Mouse (Mus musculus) MEL (cell line): ENCODE data around the gene Gm37240. TPM values are rescaled to one million over a fixed set of nuclear protein-coding genes. Genes with fewer than 3 reads are reported as not detected.

Experiments used
- DNase-seq: peaks from one replicate; pipeline ENCODE4 v3.0.0; 2011; ENCODE audit warnings: low read depth, low spot score
- H3K27ac ChIP-seq: 2 replicates; pipeline ENCODE4 v1.5.1; 2012; ENCODE audit warnings: low read depth, mild to moderate bottlenecking, control low read depth, low read length, moderate library complexity; ENCODE audit not compliant: control insufficient read depth
- H3K27me3 ChIP-seq, 2 experiments: fragments of 150-350 bp in 1 of 2; sonication (generic) in 1 of 2; 2 replicates each; pipeline ENCODE4 v1.6.1; 2012; ENCODE audit warnings: low read length in 2 of 2, mild to moderate bottlenecking in 2 of 2, improper control_type of control experiment in 1 of 2, moderate library complexity in 1 of 2; ENCODE audit not compliant: insufficient read depth in 2 of 2, control insufficient read depth in 1 of 2
- H3K36me3 ChIP-seq, 2 experiments: 2 replicates each; pipeline ENCODE4 v1.6.1; 2012 to 2014; ENCODE audit warnings: low read length in 2 of 2, improper control_type of control experiment in 1 of 2, inconsistent platforms in 1 of 2, mild to moderate bottlenecking in 1 of 2; ENCODE audit not compliant: insufficient read depth in 2 of 2, control insufficient read depth in 1 of 2
- H3K4me1 ChIP-seq, 2 experiments: fragments of 150-350 bp in 1 of 2; sonication (generic) in 1 of 2; 2 replicates each; pipeline ENCODE4 v1.6.1; 2012; ENCODE audit warnings: low read length in 2 of 2, improper control_type of control experiment in 1 of 2, mild to moderate bottlenecking in 1 of 2; ENCODE audit not compliant: insufficient read depth in 2 of 2, control insufficient read depth in 1 of 2
- H3K4me3 ChIP-seq, 2 experiments: fragments of 150-350 bp in 1 of 2; sonication (generic) in 1 of 2; 2 replicates each; pipeline ENCODE4 v1.5.1; 2012; ENCODE audit warnings: low read depth in 2 of 2, low read length in 2 of 2, mild to moderate bottlenecking in 2 of 2, moderate library complexity in 2 of 2, control low read depth in 1 of 2, improper control_type of control experiment in 1 of 2; ENCODE audit not compliant: control insufficient read depth in 1 of 2, insufficient read depth in 1 of 2
- H3K79me2 ChIP-seq: 2 replicates; pipeline ENCODE4 v1.6.1; 2012; ENCODE audit warnings: mild to moderate bottlenecking, low read length, moderate library complexity; ENCODE audit not compliant: control insufficient read depth, poor library complexity, insufficient read depth
- H3K9ac ChIP-seq: 2 replicates; pipeline ENCODE4 v1.6.1; 2012; ENCODE audit warnings: low read depth, mild to moderate bottlenecking, control low read depth, low read length, moderate library complexity; ENCODE audit not compliant: control insufficient read depth, poor library complexity, severe bottlenecking
- H3K9me3 ChIP-seq: fragments of 150-350 bp; sonication (generic); replicated peaks from 2 replicates; pipeline ENCODE4 v1.6.1; 2012; ENCODE audit warnings: mild to moderate bottlenecking, low read length, improper control_type of control experiment, moderate library complexity; ENCODE audit not compliant: insufficient read depth
- BHLHE40 ChIP-seq: IDR thresholded peaks from 2 replicates; pipeline ENCODE4 v1.6.1; 2012; ENCODE audit warnings: low read depth, mild to moderate bottlenecking, inconsistent platforms, low read length, improper control_type of control experiment, borderline replicate concordance
- CHD1 ChIP-seq: IDR thresholded peaks from 2 replicates; pipeline ENCODE4 v1.6.1; 2012; ENCODE audit warnings: low read depth, mild to moderate bottlenecking, inconsistent platforms, low read length, improper control_type of control experiment
- CHD2 ChIP-seq: IDR thresholded peaks from 2 replicates; pipeline ENCODE4 v1.6.1; 2011; ENCODE audit warnings: low read length, improper control_type of control experiment
- E2F4 ChIP-seq: IDR thresholded peaks from 2 replicates; pipeline ENCODE4 v1.6.1; 2011; ENCODE audit warnings: low read depth, low read length, improper control_type of control experiment, borderline replicate concordance
- ELF1 ChIP-seq: IDR thresholded peaks from 2 replicates; pipeline ENCODE4 v1.6.1; 2014; ENCODE audit warnings: low read depth, mild to moderate bottlenecking, inconsistent platforms, low read length, improper control_type of control experiment, moderate library complexity
- EP300 ChIP-seq, 2 experiments: IDR thresholded peaks; 2 replicates each; pipeline ENCODE4 v1.6.1; 2011; ENCODE audit warnings: improper control_type of control experiment in 2 of 2, low read length in 2 of 2, low read depth in 1 of 2, mild to moderate bottlenecking in 1 of 2
- HCFC1 ChIP-seq: IDR thresholded peaks from 2 replicates; pipeline ENCODE4 v1.6.1; 2012; ENCODE audit warnings: low read depth, mild to moderate bottlenecking, inconsistent platforms, low read length, improper control_type of control experiment, moderate library complexity
- JUND ChIP-seq: IDR thresholded peaks from 2 replicates; pipeline ENCODE4 v1.6.1; 2011; ENCODE audit warnings: low read depth, mild to moderate bottlenecking, improper control_type of control experiment, low read length
- KAT2A ChIP-seq: conservative IDR thresholded peaks from 2 replicates; pipeline ENCODE4 v1.6.1; 2012; ENCODE audit warnings: low read depth, low read length, improper control_type of control experiment, inconsistent platforms
- MAFK ChIP-seq: IDR thresholded peaks from 2 replicates; pipeline ENCODE4 v1.6.1; 2011; ENCODE audit warnings: low read depth, mild to moderate bottlenecking, low read length, improper control_type of control experiment, borderline replicate concordance
- MEF2A ChIP-seq: IDR thresholded peaks from 2 replicates; pipeline ENCODE4 v1.6.1; 2014; ENCODE audit warnings: low read depth, mild to moderate bottlenecking, inconsistent platforms, low read length, improper control_type of control experiment; ENCODE audit not compliant: poor library complexity, insufficient replicate concordance, severe bottlenecking; ENCODE audit errors: extremely low read depth
- NRF1 ChIP-seq: IDR thresholded peaks from 2 replicates; pipeline ENCODE4 v1.6.1; 2014; ENCODE audit warnings: low read depth, mild to moderate bottlenecking, inconsistent platforms, low read length, improper control_type of control experiment, moderate library complexity; ENCODE audit not compliant: poor library complexity, insufficient read depth, severe bottlenecking
- POLR2A ChIP-seq, 2 experiments: IDR thresholded peaks; 2 replicates each; pipeline ENCODE4 v1.6.1; 2011 to 2012; ENCODE audit warnings: low read length in 2 of 2, mild to moderate bottlenecking in 2 of 2, control low read depth in 1 of 2, improper control_type of control experiment in 1 of 2, low read depth in 1 of 2, moderate library complexity in 1 of 2; ENCODE audit not compliant: control insufficient read depth in 1 of 2, insufficient read depth in 1 of 2, poor library complexity in 1 of 2
- POLR2AphosphoS2 ChIP-seq: IDR thresholded peaks from 2 replicates; pipeline ENCODE4 v1.6.1; 2011; ENCODE audit warnings: low read length, improper control_type of control experiment
- POLR2AphosphoS5 ChIP-seq: IDR thresholded peaks from 2 replicates; pipeline ENCODE4 v1.6.1; 2012; ENCODE audit warnings: low read depth, borderline replicate concordance, mild to moderate bottlenecking, inconsistent platforms, low read length, moderate library complexity, mixed read lengths
- RAD21 ChIP-seq: IDR thresholded peaks from 2 replicates; pipeline ENCODE4 v1.6.1; 2011; ENCODE audit warnings: mild to moderate bottlenecking, low read depth, low read length, improper control_type of control experiment
- RCOR1 ChIP-seq: IDR thresholded peaks from 2 replicates; pipeline ENCODE4 v1.6.1; 2012; ENCODE audit warnings: low read depth, mild to moderate bottlenecking, inconsistent platforms, low read length, improper control_type of control experiment
- SIN3A ChIP-seq: IDR thresholded peaks from 2 replicates; pipeline ENCODE4 v1.6.1; 2012; ENCODE audit warnings: low read length, improper control_type of control experiment, inconsistent platforms
- TAL1 ChIP-seq: IDR thresholded peaks from 2 replicates; pipeline ENCODE4 v1.6.1; 2012; ENCODE audit warnings: mild to moderate bottlenecking, inconsistent platforms, low read length, moderate library complexity, mixed read lengths
- TBP ChIP-seq: IDR thresholded peaks from 2 replicates; pipeline ENCODE4 v1.8.0; 2011; ENCODE audit warnings: low read depth, low read length, improper control_type of control experiment
- TCF12 ChIP-seq: IDR thresholded peaks from 2 replicates; pipeline ENCODE4 v1.6.1; 2014; ENCODE audit warnings: low read depth, mild to moderate bottlenecking, inconsistent platforms, low read length, improper control_type of control experiment, moderate library complexity
- UBTF ChIP-seq: IDR thresholded peaks from 2 replicates; pipeline ENCODE4 v1.6.1; 2012; ENCODE audit warnings: low read depth, mild to moderate bottlenecking, inconsistent platforms, low read length, improper control_type of control experiment, moderate library complexity, borderline replicate concordance; ENCODE audit not compliant: insufficient read depth
- ZMIZ1 ChIP-seq: IDR thresholded peaks from 2 replicates; pipeline ENCODE4 v1.6.1; 2012; ENCODE audit warnings: low read depth, mild to moderate bottlenecking, inconsistent platforms, low read length, improper control_type of control experiment, moderate library complexity
- polyA plus RNA-seq, 2 experiments: library from polyadenylated mRNA; stranded (reverse) in 1 of 2; unstranded in 1 of 2; fragments of >175 nt in 1 of 2; fragments of >200 nt in 1 of 2; gene quantifications; 2 replicates each; pipeline versions ENCODE4 v1.2.1 to v1.2.4; 2012; ENCODE audit warnings: low replicate concordance in 2 of 2, low read depth in 1 of 2; ENCODE audit not compliant: insufficient read length in 2 of 2, insufficient read depth in 1 of 2, missing spikeins in 1 of 2
- total RNA-seq: library from RNA; depleted of rRNA; stranded (reverse); fragments of 300-350 nt; gene quantifications from 2 replicates; pipeline ENCODE4 v1.2.3, GENCODE M21; 2012

Gene Gm37240
- total and polyA plus RNA-seq, 3 experiments, result 0.04 TPM; not detected in 2

DNA sequence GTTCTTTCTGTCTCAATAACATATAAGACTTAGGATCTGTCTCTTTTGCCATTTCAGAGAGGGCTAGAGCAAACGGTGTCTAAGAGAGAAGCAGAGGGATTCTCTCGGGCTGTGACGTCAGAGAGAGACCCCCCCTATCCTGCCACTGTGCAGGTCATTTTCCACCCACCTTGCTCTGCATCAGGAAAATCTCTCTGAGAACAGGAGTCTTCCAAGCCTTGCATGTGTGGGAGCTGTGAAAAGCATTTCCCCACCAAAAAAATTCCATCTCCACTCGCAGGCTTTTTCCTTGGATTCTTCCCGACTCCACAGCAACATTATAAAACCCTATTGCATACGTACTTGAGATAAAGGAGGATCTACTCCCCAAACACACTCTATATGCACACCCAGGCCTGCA lies 572.4 kb downstream of the Gm37240 start:
- no peak for TF ChIP-seq MAFK
- TF ChIP-seq BHLHE40, result no peak
- TF ChIP-seq TAL1, result no peak
- no peak for TF ChIP-seq RCOR1
- TF ChIP-seq POLR2AphosphoS5, result no peak
- no peak for TF ChIP-seq NRF1
- no peak for TF ChIP-seq CHD2
- no peak for TF ChIP-seq E2F4
- no peak for TF ChIP-seq TBP
- no peak for TF ChIP-seq MEF2A
- no peak for TF ChIP-seq KAT2A
- TF ChIP-seq ELF1, result no peak
- no peaks in the 10 kb centered on the region for H3K27me3 ChIP-seq

DNA sequence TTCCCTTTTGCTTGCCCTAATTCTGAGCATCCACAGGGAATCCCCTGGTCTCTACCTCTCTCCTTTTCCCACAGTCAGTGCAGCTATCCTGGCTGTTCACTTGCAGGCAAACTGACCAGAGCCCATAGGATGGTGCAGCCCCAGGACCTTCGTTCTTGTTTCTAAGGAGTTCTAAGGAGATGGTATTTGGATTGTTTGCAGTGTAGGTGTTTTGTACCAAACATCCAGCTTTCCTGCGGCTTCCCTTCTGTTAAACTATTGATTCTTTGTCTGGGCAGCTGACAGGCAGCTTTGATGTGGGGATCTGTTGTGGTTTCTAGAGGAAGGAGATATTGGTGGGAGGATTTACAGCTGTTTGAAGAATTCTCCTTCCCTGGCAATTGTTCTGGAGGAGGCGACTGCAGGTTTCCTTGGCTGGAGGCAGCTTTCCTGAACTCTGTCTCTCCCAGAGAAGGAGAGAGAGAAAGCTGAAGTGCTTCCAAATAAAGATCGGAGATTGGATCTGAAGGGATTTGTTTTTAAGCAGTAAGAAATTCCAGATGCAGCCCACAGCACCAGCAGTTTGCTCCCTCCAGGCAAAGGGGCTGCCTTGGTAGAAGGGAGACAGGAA lies 573.6 kb downstream of the Gm37240 start:
- no peaks in the 10 kb centered on the region for H3K9me3 ChIP-seq
- H3K4me1 ChIP-seq, result no peaks in the 10 kb centered on the region
- TF ChIP-seq TAL1 (no peak), CHD1 (no peak), SIN3A (no peak), JUND (no peak), TBP (no peak), CHD2 (no peak), RAD21 (no peak), EP300 (IDR thresholded peaks at IDR 0.05; ENCODE audit: low read depth in 1 of 2, low read length in 2 of 2) (no peak), POLR2AphosphoS2 (no peak), UBTF (no peak), HCFC1 (no peak), POLR2A (IDR thresholded peaks at IDR 0.05; ENCODE audit: control insufficient read depth in 1 of 2, insufficient read depth in 1 of 2, low read depth in 1 of 2, low read length in 2 of 2, poor library complexity in 1 of 2) (no peak), MEF2A (no peak), BHLHE40 (no peak), TCF12 (no peak), E2F4 (no peak), ZMIZ1 (no peak), POLR2AphosphoS5 (no peak)
- no peak overlapping the region for H3K4me3 ChIP-seq
- no peaks in the 10 kb centered on the region for H3K36me3 ChIP-seq
- no peak for DNase-seq
- H3K9ac ChIP-seq, result no peak overlapping the region
- H3K79me2 ChIP-seq, result no peaks in the 10 kb centered on the region
- no peaks in the 10 kb centered on the region for H3K27me3 ChIP-seq
- no peak overlapping the region for H3K27ac ChIP-seq

More for the DNA sequence above, 572.4 kb downstream of the Gm37240 start:
- H3K79me2 ChIP-seq, result no peaks in the 10 kb centered on the region
- DNase-seq, result no peak
- no peak overlapping the region for H3K9ac ChIP-seq
- H3K9me3 ChIP-seq, result no peaks in the 10 kb centered on the region
- no peak overlapping the region for H3K27ac ChIP-seq
- H3K4me1 ChIP-seq, result no peaks in the 10 kb centered on the region
- H3K4me3 ChIP-seq, result no peak overlapping the region
- no peaks in the 10 kb centered on the region for H3K36me3 ChIP-seq
